Mouse (Mus musculus) induced T-regulatory cell, adult 2 months (primary cell): ENCODE measurements around the gene Selp.

Source experiments
- DNase-seq: peaks from one replicate; pipeline ENCODE4 v3.0.0-alpha.2; 2012; ENCODE audit warnings: low read depth

Selp gene

GRCm38 (mm10) chr1:164114947-164115493 lies at the start of gene Selp:
Selp (plus strand) TSS chr1:164115264.
- no peak for DNase-seq

DNA sequence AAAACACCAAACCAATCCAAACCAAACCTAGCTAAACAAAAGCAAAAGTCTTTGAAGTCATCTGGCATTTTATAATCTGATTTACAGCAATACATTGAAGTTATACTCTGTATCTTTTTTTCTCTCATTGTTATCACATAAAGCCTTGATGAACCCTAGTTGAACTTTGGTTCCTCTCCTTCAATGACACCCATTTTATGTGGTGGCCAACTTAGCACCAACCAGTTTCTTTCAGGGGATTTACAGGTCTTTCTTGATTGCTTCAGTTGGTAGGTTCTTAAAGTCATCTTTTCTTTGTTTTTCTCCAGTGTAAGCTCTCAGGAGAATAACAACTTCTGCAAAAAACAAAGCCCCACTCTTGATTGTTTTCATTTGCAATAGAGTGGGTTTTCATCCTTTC lies 45.8 kb upstream of the Selp start:
- peak; percentile 73 for DNase-seq

- peak; percentile 53 for DNase-seq
Measured at GRCm38 (mm10) chr1:164070461-164070860, 44.6 kb upstream of the Selp start.

DNA sequence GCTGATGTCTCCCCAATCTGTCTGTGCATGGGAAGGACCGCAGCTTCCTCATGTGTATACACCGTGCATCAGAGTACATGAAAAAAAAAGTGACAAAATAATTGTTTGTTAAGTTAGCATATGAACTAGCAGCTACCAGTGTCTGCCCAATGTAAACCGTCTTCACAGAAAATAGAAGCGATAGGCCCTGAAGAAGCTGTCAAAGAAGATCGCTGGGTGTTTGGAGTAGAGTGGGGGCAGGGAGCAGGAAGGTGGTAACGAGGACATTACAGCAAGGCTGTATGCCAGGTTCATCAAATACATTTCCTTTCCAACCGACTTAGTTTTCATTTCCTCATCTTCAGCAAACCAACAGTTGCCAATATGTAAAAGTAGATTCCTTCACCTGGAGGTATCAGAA lies 44.0 kb upstream of the Selp start:
- peak; percentile 79 for DNase-seq

DNA sequence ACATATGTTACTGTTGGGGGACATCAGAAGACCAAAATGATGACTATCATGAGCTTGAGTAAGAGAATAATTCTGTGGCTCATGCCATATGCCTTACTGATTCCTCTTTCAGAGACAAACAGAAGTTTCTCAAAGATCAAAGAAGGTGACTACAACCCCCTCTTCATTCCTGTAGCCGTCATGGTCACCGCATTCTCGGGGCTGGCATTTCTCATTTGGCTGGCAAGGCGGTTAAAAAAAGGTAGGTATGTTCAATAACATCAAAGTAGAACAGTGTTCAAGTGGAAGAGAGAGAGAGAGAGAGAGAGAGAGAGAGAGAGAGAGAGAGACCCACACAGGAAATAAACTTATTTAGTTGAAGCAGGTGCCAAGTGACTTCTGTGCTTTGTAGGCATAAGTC lies 43.1 kb upstream of the Selp start:
- DNase-seq, result peak; percentile 78

GRCm38 (mm10) chr1:164073091-164073490 lies 42.0 kb upstream of the Selp start:
- peak; percentile 83 for DNase-seq

DNA sequence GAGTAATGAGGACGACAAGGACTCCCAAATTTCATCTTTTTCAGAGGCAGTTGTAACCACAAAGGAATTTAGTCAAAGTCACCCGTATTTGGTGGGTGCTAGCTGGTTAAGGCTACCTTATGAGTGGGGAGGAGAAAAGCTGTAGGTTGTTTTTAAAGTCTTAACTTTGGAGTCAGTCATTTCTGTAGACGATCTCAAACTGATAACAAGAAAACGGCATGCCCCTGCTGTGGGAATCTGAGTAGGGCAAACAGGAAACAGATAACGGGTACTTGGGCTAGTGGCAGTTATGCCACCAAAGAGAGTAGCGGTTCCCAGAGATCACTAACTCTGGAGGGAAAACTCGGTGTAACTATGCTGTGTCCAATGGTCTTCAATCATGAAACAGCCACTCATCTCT lies 41.3 kb upstream of the Selp start:
- DNase-seq, result peak; percentile 86

GRCm38 (mm10) chr1:164074606-164075140 lies 40.4 kb upstream of the Selp start:
- DNase-seq, result peak; percentile 51

DNA sequence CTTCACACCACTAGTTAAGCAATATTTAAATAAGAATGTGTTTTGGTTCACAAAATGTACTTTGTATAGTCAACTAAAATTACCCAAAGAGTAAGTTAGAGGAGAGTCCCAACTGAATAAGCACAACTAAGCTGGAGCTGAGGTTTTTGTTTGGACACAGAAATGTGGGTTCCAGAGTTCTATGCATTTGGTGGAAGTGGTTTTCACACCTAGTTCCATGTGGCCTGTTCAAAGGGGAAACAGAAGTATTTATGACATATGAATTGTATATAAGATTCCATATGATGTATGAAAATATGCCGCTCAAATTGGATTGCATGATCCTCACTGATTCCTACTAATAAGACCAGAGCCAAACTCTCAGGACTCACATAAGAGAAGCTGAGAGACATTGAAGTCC lies 39.6 kb upstream of the Selp start:
- peak; percentile 80 for DNase-seq

DNA sequence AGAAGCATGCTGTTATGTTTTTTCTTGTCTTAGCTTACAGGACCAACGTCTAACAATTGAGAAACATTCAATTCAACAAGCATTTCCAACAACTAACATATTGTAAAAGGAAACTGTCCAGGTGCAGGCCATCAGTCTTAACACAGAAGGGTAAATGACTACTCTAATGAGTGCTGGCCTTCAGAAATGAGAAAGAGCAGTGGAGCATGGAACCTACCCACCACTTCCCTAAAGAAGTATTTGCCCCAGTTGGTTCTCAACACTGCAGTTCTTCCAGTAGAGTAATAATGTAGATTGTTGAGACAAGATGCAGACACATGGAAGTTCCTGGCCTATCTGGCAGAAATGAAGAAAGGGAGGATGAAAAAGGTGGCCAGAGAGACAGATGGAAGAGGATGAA lies 38.6 kb upstream of the Selp start:
- DNase-seq, result peak; percentile 42

DNA sequence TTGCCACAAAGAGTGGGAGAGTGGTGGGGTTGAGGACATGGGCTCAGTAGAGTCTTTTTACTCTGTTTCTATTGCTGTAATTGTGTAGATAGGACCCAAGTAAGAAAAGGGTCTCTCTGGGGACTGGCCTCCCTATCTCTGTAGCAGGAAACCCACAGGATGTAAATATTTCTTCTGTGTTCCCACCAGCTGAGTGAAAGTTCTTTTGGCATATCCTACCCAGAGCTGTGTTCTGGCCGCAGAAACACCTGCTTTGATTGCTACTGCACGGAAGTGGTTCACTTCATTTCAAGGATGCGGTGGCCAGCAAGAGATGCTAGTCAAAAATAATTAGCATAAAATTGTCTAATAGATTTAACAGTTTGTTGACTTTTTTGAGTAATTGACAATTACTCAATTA lies 38.0 kb upstream of the Selp start:
- peak; percentile 76 for DNase-seq

DNA sequence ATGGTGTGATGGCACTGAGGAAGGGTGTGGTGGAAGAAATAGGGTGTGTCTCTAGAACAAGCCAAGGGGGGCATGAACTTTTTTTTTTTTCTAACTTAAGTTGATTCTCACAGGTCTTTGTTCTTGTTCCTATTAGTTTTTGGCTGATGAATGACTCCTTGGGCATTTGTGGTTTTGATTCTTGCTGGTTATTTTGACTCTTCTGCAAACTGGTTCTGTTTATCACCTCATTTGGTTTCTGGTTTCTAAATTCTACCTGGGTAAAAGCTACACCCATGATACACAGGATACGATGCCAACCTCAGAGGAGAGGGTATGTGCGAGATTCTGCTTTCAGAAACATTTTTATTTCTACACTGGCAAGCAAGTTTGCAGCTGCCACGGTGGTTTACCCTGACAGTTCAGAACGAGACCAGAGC lies 36.7 kb upstream of the Selp start:
- peak; percentile 85 for DNase-seq

GRCm38 (mm10) chr1:164079091-164079490 lies 36.0 kb upstream of the Selp start:
- peak; percentile 64 for DNase-seq

DNA sequence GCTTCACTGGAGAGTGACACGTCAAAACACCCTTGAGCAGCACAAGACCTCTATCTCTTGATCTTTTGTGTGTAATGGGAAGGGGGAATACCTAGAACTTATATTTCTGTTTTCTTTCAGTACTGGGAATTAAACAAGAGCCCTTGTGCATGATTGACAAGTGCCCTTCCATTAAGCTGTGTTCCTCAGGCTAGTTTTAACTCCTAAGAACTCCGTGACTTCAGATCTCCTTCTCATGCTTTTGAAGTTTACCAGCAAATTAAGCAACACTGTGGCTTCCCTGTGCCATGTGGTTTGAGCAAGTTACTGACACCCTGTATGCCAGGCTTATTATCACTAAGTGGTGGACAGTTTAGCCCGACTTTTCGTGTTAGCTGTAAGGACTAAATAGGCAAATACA lies 32.0 kb upstream of the Selp start:
- DNase-seq, result peak; percentile 63

DNA sequence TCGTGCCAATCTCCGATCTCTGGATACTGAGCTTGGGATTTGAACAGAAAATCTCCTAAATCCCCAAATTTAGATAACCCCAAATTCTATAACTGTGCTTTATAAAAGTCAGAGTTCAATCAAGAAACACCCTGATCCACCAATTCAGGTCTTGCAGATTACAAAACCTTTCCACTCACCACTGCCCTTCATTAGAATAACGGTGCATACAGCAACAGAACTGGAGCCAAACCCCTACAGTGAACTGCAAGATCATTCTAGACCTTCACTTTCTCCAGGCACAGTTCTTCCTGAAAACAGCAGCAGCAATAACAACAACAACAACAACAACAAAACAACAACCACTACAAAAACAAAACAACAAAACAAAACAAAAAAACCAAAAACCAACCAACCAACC lies 28.3 kb upstream of the Selp start:
- DNase-seq, result peak; percentile 20

DNA sequence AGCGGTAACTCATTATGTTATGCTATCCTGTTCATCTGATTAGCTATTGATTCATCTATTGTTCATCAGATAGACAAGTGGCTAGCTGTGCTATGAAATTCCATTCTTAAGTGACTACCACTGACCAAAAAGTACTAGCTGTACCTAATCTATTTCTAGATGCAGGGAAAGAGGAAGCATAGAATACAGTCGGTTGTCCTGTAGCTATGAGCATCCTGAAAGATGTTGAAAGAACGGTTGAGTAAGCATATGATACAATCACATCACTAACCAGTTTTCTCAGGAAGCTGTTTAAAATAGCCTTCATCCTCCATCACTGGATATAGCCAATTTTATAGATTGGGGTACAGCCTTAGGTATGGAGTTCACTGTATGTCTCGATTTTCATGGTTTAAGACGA lies 27.2 kb upstream of the Selp start:
- no peak for DNase-seq

DNA sequence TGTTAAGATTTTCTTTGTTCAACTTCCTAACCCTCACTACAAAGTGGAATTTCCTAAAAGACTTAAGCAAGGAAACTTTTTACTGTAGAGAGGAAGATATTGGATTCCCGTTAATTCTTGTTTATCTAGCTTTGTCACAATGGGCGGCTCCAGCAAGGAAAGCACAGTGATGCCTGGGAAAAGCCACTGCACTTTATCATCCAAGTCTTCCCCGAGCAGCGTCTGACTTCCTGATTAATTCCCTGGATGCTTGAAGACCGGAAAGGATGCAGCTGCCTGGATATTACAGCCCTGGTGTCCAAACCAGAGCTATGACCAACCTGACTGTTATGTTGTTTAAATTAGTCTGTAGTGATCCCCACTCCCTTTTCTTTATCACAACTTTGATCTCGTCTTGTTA lies 18.3 kb upstream of the Selp start:
- no peak for DNase-seq

- no peak for DNase-seq
Measured at GRCm38 (mm10) chr1:164097911-164098310, 17.2 kb upstream of the Selp start.

GRCm38 (mm10) chr1:164098372-164098771 lies 16.7 kb upstream of the Selp start:
- DNase-seq, result peak; percentile 53

DNA sequence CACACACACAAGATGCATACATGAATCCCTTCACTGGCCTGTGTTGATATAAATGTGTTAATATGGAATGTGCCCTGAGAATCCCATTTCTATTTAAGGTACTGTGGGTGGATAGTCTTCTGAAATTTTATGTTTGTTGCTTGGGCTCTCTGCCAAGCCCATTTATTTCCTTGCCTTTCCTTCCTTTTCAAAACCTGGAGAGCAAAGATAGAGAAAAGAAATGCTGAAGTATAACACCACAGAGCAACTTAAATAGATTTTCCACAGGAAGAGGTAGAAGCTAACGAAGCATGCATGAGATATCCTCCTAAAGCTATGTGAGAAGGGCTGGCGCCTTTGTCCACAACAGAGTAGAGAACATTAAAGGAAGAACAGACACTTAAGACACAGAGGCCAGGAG lies 5.3 kb upstream of the Selp start:
- no peak for DNase-seq

GRCm38 (mm10) chr1:164110591-164111329 lies 4.3 kb upstream of the Selp start:
- no peak for DNase-seq

DNA sequence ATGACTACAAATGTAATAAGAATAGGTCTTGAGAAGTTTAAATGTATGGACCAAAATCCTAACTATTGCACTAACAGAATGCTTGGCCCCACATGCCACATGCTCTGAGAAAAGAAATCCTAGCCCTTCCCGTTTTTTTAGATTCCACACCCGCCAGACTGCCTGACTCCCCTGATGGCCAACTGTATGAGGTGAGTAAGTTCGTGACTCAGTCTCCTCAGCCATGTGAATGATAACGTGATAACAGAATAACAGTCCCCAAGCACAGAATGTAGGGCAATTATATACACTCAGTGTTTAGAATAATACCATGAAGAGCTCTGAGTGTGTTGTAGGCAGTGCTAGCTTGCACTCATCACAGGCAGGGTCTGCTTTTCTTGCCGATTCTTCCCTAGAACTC lies 784 bp upstream of the Selp start:
- no peak for DNase-seq

DNA sequence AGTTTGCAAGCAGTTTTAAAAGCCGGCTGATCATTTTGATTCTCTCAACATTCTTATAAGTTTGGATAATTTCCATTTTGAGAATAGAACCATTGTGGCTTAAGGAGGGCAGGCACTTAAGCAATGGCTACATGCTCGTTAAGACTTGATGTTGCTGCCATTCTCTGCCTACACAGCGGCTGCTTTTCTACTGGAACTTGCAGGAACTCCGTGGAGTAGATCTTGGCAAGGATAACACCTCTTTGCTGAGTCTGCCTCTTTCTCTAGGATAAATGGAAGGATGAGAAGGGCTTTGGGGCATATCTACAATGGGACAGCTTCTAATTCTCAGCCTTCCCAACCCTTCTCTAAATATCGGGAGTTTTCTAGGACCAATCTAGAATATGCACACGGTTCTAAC lies 583 bp downstream of the Selp start:
- DNase-seq, result no peak

DNA sequence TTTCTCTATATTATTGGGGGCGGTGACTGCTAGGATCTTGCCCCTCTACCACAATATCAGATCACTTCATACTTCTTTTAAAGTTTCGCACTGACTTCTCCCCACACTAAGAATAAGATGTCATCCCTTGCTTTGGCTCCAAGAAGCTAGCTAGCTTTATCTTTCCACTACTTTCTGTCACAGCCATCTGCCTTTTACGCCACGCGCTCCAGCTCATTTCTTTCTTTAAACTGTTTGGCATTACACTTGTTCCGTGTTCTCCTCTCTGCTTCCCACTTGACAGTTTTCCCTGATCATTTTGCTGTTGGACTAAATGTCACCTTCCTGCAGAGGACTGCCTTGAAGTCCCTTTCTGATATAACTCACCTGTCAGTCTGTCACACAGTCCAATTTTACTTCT lies 2.8 kb downstream of the Selp start:
- no peak for DNase-seq
